Mouse (Mus musculus) neural tube, embryonic 13.5 days (tissue): ENCODE measurements around the gene Trpc5os. TPM values are rescaled to one million over a fixed set of nuclear protein-coding genes. Genes with fewer than 3 reads are reported as not detected.

Experiments used
- ATAC-seq: fragments of 200-750 bp; cut with Nextera tagmentation; 2 replicates; pipeline ENCODE4 v1.8.0; 2017; ENCODE audit warnings: low read depth, mild to moderate bottlenecking, moderate TSS enrichment, moderate library complexity
- H3K27ac ChIP-seq: fragments of 300-500 bp; sonication (generic); replicated peaks from 2 replicates; pipeline ENCODE4 v1.5.1; 2015; ENCODE audit warnings: moderate library complexity, mild to moderate bottlenecking, inconsistent platforms
- H3K27me3 ChIP-seq: fragments of 300-500 bp; sonication (generic); 2 replicates; pipeline ENCODE4 v1.6.1; 2015; ENCODE audit warnings: mild to moderate bottlenecking, inconsistent platforms
- H3K36me3 ChIP-seq: fragments of 300-500 bp; sonication (generic); 2 replicates; pipeline ENCODE4 v1.6.1; 2015; ENCODE audit warnings: mild to moderate bottlenecking, inconsistent platforms
- H3K4me1 ChIP-seq: fragments of 300-500 bp; sonication (generic); replicated peaks from 2 replicates; pipeline ENCODE4 v1.6.1; 2015; ENCODE audit warnings: inconsistent platforms
- H3K4me2 ChIP-seq: fragments of 300-500 bp; sonication (generic); 2 replicates; pipeline ENCODE4 v1.6.1; 2015; ENCODE audit warnings: inconsistent platforms, mild to moderate bottlenecking, moderate library complexity
- H3K4me3 ChIP-seq: fragments of 300-500 bp; sonication (generic); 2 replicates; pipeline ENCODE4 v1.5.1; 2015; ENCODE audit warnings: mild to moderate bottlenecking, inconsistent platforms
- H3K9ac ChIP-seq: fragments of 300-500 bp; sonication (generic); 2 replicates; pipeline ENCODE4 v1.6.1; 2015; ENCODE audit warnings: moderate library complexity, mild to moderate bottlenecking, inconsistent platforms
- H3K9me3 ChIP-seq: fragments of 300-500 bp; sonication (generic); 2 replicates; pipeline ENCODE4 v1.6.1; 2016; ENCODE audit warnings: inconsistent platforms
- WGBS: fragments of 180-500 bp; shearing (Covaris S2); methylation state at CpG from one replicate; pipeline ENCODE4 v1.1.7; 2015; 5-methylcytosine and 5-hydroxymethylcytosine counted together
- polyA plus RNA-seq: library from polyadenylated mRNA; unstranded; fragments of >200 nt; fragmentation: Nextera tagmentation; extraction: Ambion mirVana; gene quantifications from 2 replicates; pipeline ENCODE4 v1.2.1, GENCODE M21; 2015

Trpc5os gene
- polyA plus RNA-seq: 0.06 TPM in 1 of 2 replicates, not detected in the other

DNA sequence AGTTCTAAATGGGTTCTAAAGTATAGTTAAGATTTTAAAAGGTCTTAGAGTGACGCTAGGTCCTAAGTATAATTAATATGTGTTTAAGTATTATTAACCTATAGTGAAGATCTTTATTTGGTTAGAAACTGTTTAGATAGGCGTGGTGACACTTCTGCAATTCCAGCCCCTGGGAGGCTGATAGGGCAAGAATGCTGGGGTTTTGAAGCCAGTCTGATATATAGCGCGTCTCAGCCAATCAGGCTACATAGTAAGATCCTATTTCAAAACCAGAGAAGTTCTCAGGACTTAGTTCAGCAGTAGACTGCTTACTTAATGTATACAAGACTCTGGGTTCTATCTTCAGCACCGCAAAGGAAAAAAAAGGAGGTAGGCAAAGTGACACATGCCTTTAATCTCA, at the start of gene Trpc5os:
Gene Trpc5os, plus strand, starts transcription at position 301 of the 400 bp plus-strand sequence.
- H3K4me1 ChIP-seq: no peaks in the 10 kb centered on the region
- no peak for ATAC-seq
- WGBS: 91% methylated on average over 5 of the region's 5 CpGs

DNA sequence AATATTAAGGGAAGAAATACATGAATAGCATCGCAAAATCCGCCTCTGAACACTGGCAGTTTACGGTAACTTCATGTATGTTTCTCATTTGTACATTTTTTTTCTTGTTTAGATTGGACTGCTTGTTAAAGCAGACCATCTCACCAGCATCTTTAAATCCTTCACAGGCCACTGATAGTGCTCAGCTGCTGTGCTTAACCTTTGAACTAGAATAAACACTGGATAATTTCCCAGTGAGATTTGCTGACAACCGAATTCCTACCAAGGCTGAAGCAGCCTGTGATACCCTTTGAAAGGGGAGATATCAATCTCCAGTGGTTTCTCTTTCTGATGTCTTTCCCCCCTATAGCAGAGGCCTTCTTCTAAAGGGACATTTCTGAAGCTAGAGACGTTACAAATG, 48.3 kb upstream of the Trpc5os start:
- Histone ChIP-seq H3K36me3 (no peaks in the 10 kb centered on the region), H3K4me2 (no peak overlapping the region), H3K27ac (no peak overlapping the region), H3K4me3 (no peak overlapping the region), H3K27me3 (no peaks in the 10 kb centered on the region), H3K4me1 (no peaks in the 10 kb centered on the region), H3K9me3 (no peaks in the 10 kb centered on the region), H3K9ac (no peak overlapping the region)
- ATAC-seq: no peak
- 89% methylated on average over 5 of the region's 5 CpGs for WGBS

More for the DNA sequence above, at the start of gene Trpc5os:
- H3K4me2 ChIP-seq: no peak within 1 kb of the TSS
- no peak within 1 kb of the TSS for H3K27ac ChIP-seq
- no peak within 1 kb of the TSS for H3K4me3 ChIP-seq
- no peaks in the 10 kb centered on the region for H3K36me3 ChIP-seq
- peaks cover 7% of the 10 kb centered on the region for H3K27me3 ChIP-seq
- H3K9me3 ChIP-seq: no peaks in the 10 kb centered on the region
- no peak within 1 kb of the TSS for H3K9ac ChIP-seq

GRCm38 (mm10) chrX:144420259-144420658, 36.1 kb upstream of the Trpc5os start:
- no peak overlapping the region for H3K4me3 ChIP-seq
- no peaks in the 10 kb centered on the region for H3K9me3 ChIP-seq
- 73% methylated on average over 1 of the region's 1 CpGs for WGBS
- no peak overlapping the region for H3K9ac ChIP-seq
- H3K27me3 ChIP-seq: no peaks in the 10 kb centered on the region
- H3K4me1 ChIP-seq: no peaks in the 10 kb centered on the region
- H3K27ac ChIP-seq: no peak overlapping the region
- H3K36me3 ChIP-seq: no peaks in the 10 kb centered on the region
- no peak for ATAC-seq
- H3K4me2 ChIP-seq: no peak overlapping the region

- Histone ChIP-seq H3K36me3 (no peaks in the 10 kb centered on the region), H3K4me1 (no peaks in the 10 kb centered on the region), H3K27me3 (no peaks in the 10 kb centered on the region), H3K4me2 (no peak overlapping the region), H3K4me3 (no peak overlapping the region), H3K27ac (no peak overlapping the region), H3K9me3 (no peaks in the 10 kb centered on the region), H3K9ac (no peak overlapping the region)
- ATAC-seq: no peak
- 90% methylated on average over 1 of the region's 1 CpGs for WGBS
Measured at GRCm38 (mm10) chrX:144421091-144421490, 35.3 kb upstream of the Trpc5os start.

GRCm38 (mm10) chrX:144423848-144424247, 32.5 kb upstream of the Trpc5os start:
- WGBS: 77% methylated on average over 3 of the region's 3 CpGs
- H3K27ac ChIP-seq: no peak overlapping the region
- no peak overlapping the region for H3K9ac ChIP-seq
- H3K27me3 ChIP-seq: no peaks in the 10 kb centered on the region
- ATAC-seq: no peak
- H3K4me1 ChIP-seq: no peaks in the 10 kb centered on the region
- H3K4me2 ChIP-seq: no peak overlapping the region
- H3K36me3 ChIP-seq: no peaks in the 10 kb centered on the region
- H3K4me3 ChIP-seq: no peak overlapping the region
- no peaks in the 10 kb centered on the region for H3K9me3 ChIP-seq

DNA sequence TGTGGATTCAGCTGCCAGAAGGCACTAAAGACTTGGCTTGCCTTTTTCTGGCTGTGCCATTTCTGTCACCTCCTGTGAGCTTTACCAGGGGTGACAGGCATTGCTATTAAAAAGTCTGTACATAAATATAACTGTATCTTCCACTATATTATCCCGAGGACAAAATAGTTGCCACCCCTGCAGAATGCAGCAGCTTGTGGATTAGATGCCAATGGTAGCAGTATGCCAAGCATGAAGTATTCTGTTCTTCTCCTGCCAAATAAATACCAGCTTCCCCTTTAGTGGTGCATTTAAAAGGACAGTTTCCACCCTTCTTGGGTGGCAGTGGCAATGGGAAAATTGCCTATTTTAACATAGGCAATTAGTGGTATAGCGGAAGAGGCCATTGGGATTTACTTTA, 8.0 kb downstream of the Trpc5os start:
- ATAC-seq: no peak
- no peak overlapping the region for H3K4me3 ChIP-seq
- H3K27ac ChIP-seq: no peak overlapping the region
- no peak overlapping the region for H3K4me2 ChIP-seq
- H3K4me1 ChIP-seq: no peaks in the 10 kb centered on the region
- peaks cover 7% of the 10 kb centered on the region for H3K27me3 ChIP-seq
- H3K36me3 ChIP-seq: no peaks in the 10 kb centered on the region
- WGBS: 84% methylated on average over 2 of the region's 2 CpGs
- no peaks in the 10 kb centered on the region for H3K9me3 ChIP-seq
- H3K9ac ChIP-seq: no peak overlapping the region

GRCm38 (mm10) chrX:144491394-144491793, 35.0 kb downstream of the Trpc5os start:
- Histone ChIP-seq H3K27ac (no peak overlapping the region), H3K4me3 (no peak overlapping the region), H3K9me3 (no peaks in the 10 kb centered on the region), H3K27me3 (no peaks in the 10 kb centered on the region), H3K4me1 (no peaks in the 10 kb centered on the region), H3K36me3 (no peaks in the 10 kb centered on the region), H3K4me2 (no peak overlapping the region), H3K9ac (no peak overlapping the region)
- ATAC-seq: no peak
- 92% methylated on average over 1 of the region's 1 CpGs for WGBS

DNA sequence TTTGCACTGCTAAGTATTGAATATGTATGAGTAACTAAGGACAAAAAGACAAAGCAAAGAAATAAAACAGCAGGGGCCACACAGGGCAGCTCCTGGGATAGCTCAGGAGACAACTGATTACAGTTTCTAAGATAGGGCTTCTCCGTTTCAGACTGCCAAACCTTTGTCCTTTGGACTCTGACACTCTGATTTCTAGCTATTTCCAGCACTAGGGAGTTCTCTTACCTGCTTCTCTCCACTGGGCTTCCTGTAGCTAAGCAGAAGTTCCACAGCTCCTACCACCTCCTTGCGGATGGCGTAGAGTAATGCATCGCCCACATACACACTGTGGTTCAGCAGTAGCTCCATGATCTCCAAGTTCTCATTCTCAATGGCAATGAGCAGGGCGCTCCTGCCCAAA, 66.9 kb downstream of the Trpc5os start:
- 75% methylated on average over 5 of the region's 5 CpGs for WGBS
- no peak for ATAC-seq
- no peak overlapping the region for H3K4me3 ChIP-seq
- no peaks in the 10 kb centered on the region for H3K4me1 ChIP-seq
- no peak overlapping the region for H3K9ac ChIP-seq
- H3K36me3 ChIP-seq: no peaks in the 10 kb centered on the region
- H3K4me2 ChIP-seq: no peak overlapping the region
- no peaks in the 10 kb centered on the region for H3K27me3 ChIP-seq
- H3K27ac ChIP-seq: no peak overlapping the region
- no peaks in the 10 kb centered on the region for H3K9me3 ChIP-seq

DNA sequence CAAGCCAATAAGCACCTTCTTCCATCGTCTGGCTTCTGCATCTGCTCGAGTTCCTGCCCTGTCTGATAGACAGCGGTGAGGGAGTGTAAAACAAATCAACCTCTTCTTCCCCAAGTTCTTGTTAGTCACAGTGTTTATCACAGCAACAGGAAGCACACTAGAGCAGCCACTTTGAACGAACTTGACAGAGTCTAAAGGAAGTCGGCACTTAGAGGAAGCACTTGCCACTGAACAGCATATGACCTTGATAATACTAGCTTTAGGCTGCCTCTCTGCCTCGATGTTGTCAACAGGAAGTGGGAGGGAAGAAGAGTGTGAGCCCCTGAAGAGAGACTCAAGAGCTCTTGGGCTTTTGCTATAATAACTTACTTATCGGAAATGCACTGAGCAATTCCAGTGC, 69.7 kb downstream of the Trpc5os start:
- no peak for ATAC-seq
- Histone ChIP-seq H3K9me3 (no peaks in the 10 kb centered on the region), H3K4me3 (no peak overlapping the region), H3K27me3 (no peaks in the 10 kb centered on the region), H3K27ac (no peak overlapping the region), H3K36me3 (no peaks in the 10 kb centered on the region), H3K9ac (no peak overlapping the region), H3K4me1 (no peaks in the 10 kb centered on the region), H3K4me2 (no peak overlapping the region)
- 81% methylated on average over 7 of the region's 7 CpGs for WGBS

Other genes starting within 250 kb of the Trpc5os start
- 10.3 and 11.0 TPM in 2 replicates for gene Alg13, start 138.8 kb upstream of the Trpc5os start, polyA plus RNA-seq
- gene Trpc5, start 231.6 kb downstream of the Trpc5os start, polyA plus RNA-seq: 1.6 and 1.9 TPM in 2 replicates
- gene Rtl4, start 232.3 kb downstream of the Trpc5os start, polyA plus RNA-seq: 0.80 and 0.81 TPM in 2 replicates